Mouse (Mus musculus): ENCODE measurements at regions not wholly inside any gene's neighbourhood (a gene's known extent, or its start where the extent isn't known, plus 50 kb on each side); places are given as distances from the start of the nearest gene placed in this dataset.

GRCm38 (mm10) chr8:64342397-64342796, 136.3 kb upstream of the Tll1 start:
- in situ Hi-C loops (cut with MboI, MseI), result no loop called here

GRCm38 (mm10) chr8:64337356-64337755, 131.3 kb upstream of the Tll1 start:
- in situ Hi-C loops (cut with MboI, MseI), result no loop called here

- in situ Hi-C loops (cut with MboI, MseI), result no loop called here
Observed at GRCm38 (mm10) chr8:64336546-64336945, 130.5 kb upstream of the Tll1 start.

- in situ Hi-C loops (cut with MboI, MseI), result no loop called here
Observed at GRCm38 (mm10) chr8:64335495-64335894, 129.4 kb upstream of the Tll1 start.

- in situ Hi-C loops (cut with MboI, MseI), result no loop called here
Observed at GRCm38 (mm10) chr8:64323985-64324384, 117.9 kb upstream of the Tll1 start.

- in situ Hi-C loops (cut with MboI, MseI), result no loop called here
Observed at GRCm38 (mm10) chr8:64320343-64320742, 114.3 kb upstream of the Tll1 start.

- in situ Hi-C loops (cut with MboI, MseI), result no loop called here
Observed at GRCm38 (mm10) chr8:64319220-64319820, 113.2 kb upstream of the Tll1 start.

GRCm38 (mm10) chr8:64318524-64319219, 112.6 kb upstream of the Tll1 start:
- in situ Hi-C loops (cut with MboI, MseI), result no loop called here

- in situ Hi-C loops (cut with MboI, MseI), result no loop called here
Observed at GRCm38 (mm10) chr8:64317815-64318214, 111.7 kb upstream of the Tll1 start.

- in situ Hi-C loops (cut with MboI, MseI), result no loop called here
Observed at GRCm38 (mm10) chr8:64307995-64308394, 101.9 kb upstream of the Tll1 start.

GRCm38 (mm10) chr8:64282806-64283205, 76.7 kb upstream of the Tll1 start:
- in situ Hi-C loops (cut with MboI, MseI), result no loop called here

GRCm38 (mm10) chr8:64281598-64281997, 75.5 kb upstream of the Tll1 start:
- in situ Hi-C loops (cut with MboI, MseI), result no loop called here

- in situ Hi-C loops (cut with MboI, MseI), result no loop called here
Observed at GRCm38 (mm10) chr8:64280391-64280790, 74.3 kb upstream of the Tll1 start.

- in situ Hi-C loops (cut with MboI, MseI), result no loop called here
Observed at GRCm38 (mm10) chr8:64276058-64276457, 70.0 kb upstream of the Tll1 start.

GRCm38 (mm10) chr8:64265304-64265945, 59.4 kb upstream of the Tll1 start:
- in situ Hi-C loops (cut with MboI, MseI), result no loop called here

All from T-helper 2 cell (primary cell).